Mouse (Mus musculus): Measurements from ENCODE around the gene C1s1.

- TF ChIP-seq CTCF (IDR thresholded peaks at IDR 0.05; ENCODE audit: insufficient read depth, low read depth, low read length) (no peak), POLR2A (IDR thresholded peaks at IDR 0.05; ENCODE audit: insufficient read depth, low read depth, low read length) (no peak)
These were observed 29.8 kb downstream of the C1s1 start, which contains the start of gene C1ra for GRCm38 (mm10) chr6:124512355-124512836.

Data from olfactory bulb, adult 2 months (tissue).